Mouse (Mus musculus): ENCODE measurements at regions not wholly inside any gene's neighbourhood (a gene's known extent, or its start where the extent isn't known, plus 50 kb on each side); places are given as distances from the start of the nearest gene placed in this dataset.
"Not testable (repeated sequence)": the region's sequence is repeated elsewhere in the genome, so short reads cannot be mapped to it uniquely, and the experiment has no call there.

GRCm38 (mm10) chr9:41446431-41447203 lies 285.1 kb upstream of the Ubash3b start:
- CTCF ChIA-PET = no interaction called here

GRCm38 (mm10) chr9:41442418-41442817 lies 280.9 kb upstream of the Ubash3b start:
- CTCF ChIA-PET = no interaction called here

DNA sequence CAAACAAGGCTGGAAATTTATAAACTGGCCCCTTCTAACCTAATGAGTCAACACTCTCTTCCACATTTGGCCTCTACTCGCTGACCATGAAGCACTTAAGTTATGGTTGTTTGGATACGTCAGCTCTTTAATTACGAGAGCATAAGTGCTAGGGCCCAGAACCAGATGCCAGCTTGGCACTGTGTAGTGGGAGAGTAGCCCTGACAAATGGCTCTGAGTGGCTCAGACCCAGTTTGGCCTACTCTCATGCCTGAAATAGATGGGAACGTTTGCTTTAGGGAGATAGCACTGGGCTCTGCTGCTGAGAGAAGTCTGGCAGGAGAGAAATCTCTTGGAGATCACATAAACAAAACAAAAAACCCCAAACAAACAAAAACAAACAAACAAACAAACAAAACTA lies 278.5 kb upstream of the Ubash3b start:
- CTCF ChIA-PET = no interaction called here

GRCm38 (mm10) chr9:41438141-41438540 lies 276.6 kb upstream of the Ubash3b start:
- CTCF ChIA-PET = no interaction called here

DNA sequence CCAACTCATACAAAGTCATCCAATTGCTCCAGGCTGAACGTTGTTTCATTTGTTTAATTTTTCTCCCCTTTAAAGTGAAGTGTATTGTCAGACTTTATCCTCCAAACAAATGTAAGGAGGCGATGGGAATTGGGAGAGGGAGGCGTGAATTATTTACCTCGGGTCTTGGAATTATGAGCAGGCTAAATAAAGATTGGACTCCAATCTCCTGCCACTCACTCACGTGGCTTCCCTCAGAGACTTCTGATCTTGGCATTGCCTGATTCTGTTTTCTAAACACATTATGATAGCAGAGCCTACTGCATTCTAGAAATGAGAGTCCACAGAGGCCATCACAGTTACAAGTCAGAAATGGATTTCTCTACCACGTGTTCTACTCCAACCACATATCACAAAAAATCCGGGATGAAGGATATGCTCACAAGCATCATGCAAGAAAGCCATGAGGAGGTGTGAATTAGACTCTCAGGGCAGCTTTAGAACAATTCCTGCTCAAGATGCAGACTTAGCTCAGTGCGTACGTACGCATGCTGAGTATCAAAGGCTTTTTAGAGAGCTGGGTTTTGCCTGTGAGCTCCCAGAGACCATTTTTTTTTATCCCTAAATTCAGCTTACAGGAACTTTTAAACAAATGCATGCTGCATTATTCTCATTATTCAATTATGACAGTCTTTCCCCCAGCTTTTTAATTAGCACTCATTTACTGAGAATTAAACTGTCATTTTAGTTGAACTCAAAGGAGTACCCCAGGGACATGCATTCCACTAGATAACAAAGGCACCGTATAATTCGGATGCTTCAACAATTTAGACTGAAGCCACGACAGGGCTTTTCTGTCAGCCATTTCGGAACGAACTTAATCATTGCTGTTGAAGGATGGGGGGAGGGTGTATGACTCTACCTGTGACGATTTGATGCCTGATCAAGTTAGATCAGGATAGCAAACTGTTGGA lies 269.2 kb upstream of the Ubash3b start:
- CTCF ChIA-PET = no interaction called here

DNA sequence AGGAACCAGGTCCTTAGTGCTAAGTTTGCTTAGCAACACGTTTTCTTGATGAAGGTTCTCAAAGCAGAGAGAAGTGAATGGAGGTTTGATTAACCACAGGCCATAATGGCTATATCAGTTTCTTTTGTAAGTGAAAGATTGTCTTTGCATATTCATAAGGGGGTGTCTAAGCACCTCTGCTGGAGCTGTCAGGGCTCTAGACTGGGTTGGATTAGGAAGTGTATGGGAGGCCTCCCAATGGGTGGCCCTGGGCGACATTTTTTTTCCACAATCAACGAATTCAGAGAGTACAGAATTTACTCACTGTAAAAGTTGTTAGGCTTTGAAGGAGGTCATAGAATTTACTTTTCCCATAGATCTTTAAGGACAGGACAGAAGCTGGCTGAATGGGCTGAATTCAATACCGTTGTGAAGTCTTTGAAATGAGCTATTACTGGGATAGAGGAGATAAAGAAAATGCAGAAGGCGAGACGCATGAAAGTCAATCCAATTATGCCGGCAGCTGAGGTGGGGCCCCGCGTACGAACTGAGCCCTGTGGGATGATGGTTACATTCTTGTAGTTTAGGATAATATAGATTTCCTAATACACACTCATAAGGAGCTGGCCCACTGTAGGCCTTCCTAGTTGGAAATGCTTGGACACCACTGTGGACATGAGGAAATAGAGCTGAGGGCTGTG lies 268.4 kb upstream of the Ubash3b start:
- CTCF ChIA-PET = no interaction called here

- CTCF ChIA-PET = no interaction called here
Measured at GRCm38 (mm10) chr9:41429236-41429635, 267.7 kb upstream of the Ubash3b start.

- CTCF ChIA-PET = no interaction called here
Measured at GRCm38 (mm10) chr9:41426698-41427097, 265.2 kb upstream of the Ubash3b start.

DNA sequence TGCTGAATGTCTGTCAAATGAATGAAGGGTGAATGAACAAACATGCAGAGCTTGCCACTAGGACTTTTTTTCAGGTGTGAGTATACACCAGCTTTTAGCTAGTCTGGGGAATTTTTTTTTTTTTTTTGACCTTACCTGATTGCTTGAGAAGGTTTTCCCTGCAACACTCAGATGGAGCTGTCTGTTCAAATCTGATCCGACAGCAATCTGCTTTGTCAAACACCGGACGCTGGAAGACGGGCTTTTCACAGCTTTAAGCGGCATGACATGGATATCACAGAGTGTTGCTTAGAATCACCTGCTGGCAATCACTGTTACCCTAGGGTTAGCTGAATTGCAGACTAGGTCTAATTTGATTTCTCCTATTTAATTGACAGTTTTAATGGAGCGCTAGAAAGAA lies 263.7 kb upstream of the Ubash3b start:
- CTCF ChIA-PET = no interaction called here

GRCm38 (mm10) chr9:41413791-41414190 lies 252.3 kb upstream of the Ubash3b start:
- CTCF ChIA-PET = no interaction called here

DNA sequence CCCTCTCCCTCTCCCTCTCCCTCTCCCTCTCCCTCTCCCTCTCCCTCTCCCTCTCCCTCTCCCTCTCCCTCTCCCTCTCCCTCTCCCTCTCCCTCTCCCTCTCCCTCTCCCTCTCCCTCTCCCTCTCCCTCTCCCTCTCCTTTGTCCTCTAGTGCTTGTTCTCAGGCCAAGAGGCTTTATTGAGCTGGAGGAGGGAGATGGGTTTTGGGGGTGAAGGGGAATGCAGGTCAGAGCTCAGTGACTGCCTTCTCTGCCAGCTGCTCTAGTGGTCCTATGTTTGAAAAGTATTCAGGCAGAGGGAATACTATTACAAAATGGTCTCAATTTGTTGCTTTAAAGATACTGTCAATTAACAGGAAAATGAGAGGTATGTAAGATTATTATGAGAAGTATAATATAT lies 251.6 kb upstream of the Ubash3b start:
- CTCF ChIA-PET = not testable (repeated sequence)

DNA sequence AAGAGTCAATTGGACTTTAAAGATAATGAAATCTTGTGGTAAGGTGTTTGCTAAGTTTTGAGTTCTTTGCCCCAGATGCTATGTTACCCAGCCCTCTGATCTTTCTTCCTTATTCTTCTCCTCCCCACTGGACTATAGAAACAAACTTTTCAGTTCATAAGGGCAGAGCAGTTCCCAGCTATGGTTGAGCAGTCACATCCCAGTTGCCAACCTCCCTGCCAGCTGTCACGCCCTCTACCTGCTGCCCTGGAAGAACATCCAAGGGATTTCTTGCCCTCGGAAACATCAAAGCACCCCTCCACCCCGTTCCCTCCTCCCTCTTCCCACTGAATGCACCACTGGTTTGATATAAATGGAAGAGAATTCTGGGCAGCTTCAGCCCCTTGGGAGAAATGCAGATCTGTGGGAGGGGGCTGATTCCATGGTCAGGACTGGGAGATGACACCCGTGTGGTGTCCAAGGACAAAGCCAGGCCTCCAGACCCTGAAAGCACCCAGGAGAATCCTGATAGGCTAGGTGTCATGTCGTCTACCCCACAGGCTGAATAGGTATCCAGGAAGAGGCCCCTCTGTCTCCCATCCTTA lies 250.8 kb upstream of the Ubash3b start:
- CTCF ChIA-PET = no interaction called here

DNA sequence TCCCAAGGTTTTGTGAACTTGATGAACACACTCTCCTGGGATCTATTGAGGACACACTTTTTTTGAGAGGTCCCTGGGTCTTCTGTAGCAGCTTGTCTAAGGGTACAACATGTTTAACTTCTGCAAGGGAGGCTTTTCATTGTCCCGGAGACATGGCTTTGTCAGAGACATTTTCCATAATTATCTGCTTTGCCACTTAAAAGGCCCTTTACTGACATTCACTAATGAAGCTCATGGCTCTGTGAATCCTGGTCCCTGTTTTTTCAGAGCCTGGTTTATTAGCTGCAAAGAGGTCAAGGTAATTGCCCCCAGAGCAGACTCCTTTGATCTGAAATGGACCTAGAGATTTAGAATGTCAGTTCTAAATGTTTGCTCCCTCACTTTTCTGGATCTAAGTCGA lies 246.8 kb upstream of the Ubash3b start:
- CTCF ChIA-PET = no interaction called here

GRCm38 (mm10) chr9:41407078-41407477 lies 245.6 kb upstream of the Ubash3b start:
- CTCF ChIA-PET = no interaction called here

GRCm38 (mm10) chr9:41402942-41403341 lies 241.4 kb upstream of the Ubash3b start:
- CTCF ChIA-PET = no interaction called here

DNA sequence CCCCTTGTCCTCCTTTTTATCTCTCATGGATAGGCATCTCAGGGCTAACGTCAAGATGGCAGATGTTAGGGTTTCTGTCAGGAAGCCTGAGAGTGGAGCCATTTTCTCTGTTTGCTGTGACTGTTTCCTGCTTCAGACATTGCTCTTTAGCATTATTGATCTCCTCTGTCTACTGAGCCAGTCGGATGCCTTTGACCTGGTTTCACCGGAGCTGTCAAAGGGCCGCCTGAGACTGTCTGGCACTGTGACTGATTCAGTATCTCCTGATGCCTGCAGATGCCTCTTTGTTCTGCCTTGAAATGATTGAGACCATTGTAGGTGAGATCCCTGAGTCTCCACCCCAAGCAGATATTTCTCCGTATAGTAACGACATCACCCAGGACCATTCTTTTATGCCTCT lies 239.5 kb upstream of the Ubash3b start:
- CTCF ChIA-PET = no interaction called here

- CTCF ChIA-PET = no interaction called here
Measured at GRCm38 (mm10) chr9:41395471-41395870, 234.0 kb upstream of the Ubash3b start.

GRCm38 (mm10) chr9:41391591-41392320 lies 230.3 kb upstream of the Ubash3b start:
- CTCF ChIA-PET = no interaction called here

GRCm38 (mm10) chr9:41379283-41379682 lies 217.8 kb upstream of the Ubash3b start:
- CTCF ChIA-PET = no interaction called here

- CTCF ChIA-PET = no interaction called here
Measured at GRCm38 (mm10) chr9:41378627-41379231, 217.2 kb upstream of the Ubash3b start.

Data from spleen, embryonic (tissue).